Mouse (Mus musculus) lung, adult 2 months (tissue): Measurements from ENCODE around the gene Gtpbp3.

Source experiments
- CTCF ChIP-seq: fragments of 200-500 bp; IDR thresholded peaks from 2 replicates; pipeline ENCODE4 v1.5.1; 2011; ENCODE audit warnings: mild to moderate bottlenecking, low read length, control low read depth; ENCODE audit not compliant: insufficient read depth
- POLR2A ChIP-seq: fragments of 200-500 bp; IDR thresholded peaks from 2 replicates; pipeline ENCODE4 v1.6.1; 2011; ENCODE audit warnings: low read depth, mild to moderate bottlenecking, control low read depth, low read length, borderline replicate concordance; ENCODE audit errors: extremely low read depth

DNA sequence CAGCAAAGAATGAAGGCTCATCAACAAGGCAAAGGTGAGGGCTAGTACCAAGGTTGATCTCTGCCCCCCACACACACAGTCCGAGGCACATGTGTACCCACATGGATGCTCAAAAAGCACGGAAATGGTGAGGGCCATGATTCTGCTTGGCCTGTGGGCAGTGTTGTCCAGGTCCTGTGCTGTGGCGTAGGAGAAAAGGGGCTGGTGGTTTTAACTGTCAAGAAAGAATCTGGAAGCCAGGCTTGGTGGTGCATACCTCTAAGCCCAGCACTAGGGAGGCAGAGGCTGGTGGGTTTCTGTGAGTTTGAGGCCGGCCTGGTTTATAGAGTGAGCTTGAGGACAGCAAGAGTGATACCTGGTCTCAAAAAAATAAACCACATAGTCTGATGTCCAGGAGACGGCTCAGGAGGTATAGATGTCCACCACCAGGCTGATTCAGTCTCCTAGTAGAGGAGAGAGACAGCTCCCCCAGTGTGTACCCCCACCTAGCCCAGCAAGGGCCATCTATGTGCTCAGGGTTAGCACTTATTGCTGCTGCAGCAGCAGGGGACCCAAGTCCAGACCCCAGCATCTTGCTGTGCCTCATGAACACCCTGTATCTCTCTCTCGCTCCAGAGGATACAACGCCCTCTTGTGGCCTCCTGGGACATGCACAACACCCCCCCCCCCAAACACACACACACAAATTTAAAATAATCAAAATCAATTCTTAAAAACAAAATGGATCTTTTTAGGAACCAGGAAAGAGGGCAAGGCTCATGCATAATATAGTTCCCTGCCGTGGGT, 15.1 kb upstream of the Gtpbp3 start:
- no peak for TF ChIP-seq POLR2A
- 0 out of 2 replicates have a peak, but pooled peaks have one; percentile 3 for TF ChIP-seq CTCF
